Mouse (Mus musculus) granulocyte monocyte progenitor cell, adult 5-6 weeks (primary cell): Measurements from ENCODE around the gene Pou4f2. TPM values are rescaled to one million over a fixed set of nuclear protein-coding genes. Genes with fewer than 3 reads are reported as not detected.

Experiments used
- ATAC-seq: replicated peaks from 2 replicates; pipeline ENCODE4 v1.8.0; 2016; ENCODE audit warnings: mild to moderate bottlenecking, moderate TSS enrichment, inconsistent platforms; ENCODE audit not compliant: poor library complexity, severe bottlenecking
- total RNA-seq, 2 experiments: library from RNA; stranded (forward) in 1 of 2; stranded (reverse) in 1 of 2; fragments of 200-712, 200-1000 nt in 1 of 2; fragments of >200 nt in 1 of 2; fragmentation: Nextera tagmentation in 1 of 2; gene quantifications; 2 replicates each; pipeline ENCODE4 v1.2.3; 2014 to 2017

Pou4f2 gene
- not detected in 2 replicates for total RNA-seq (2014; fragmentation: Nextera tagmentation)
- total RNA-seq (2017), result not detected in 2 replicates

DNA sequence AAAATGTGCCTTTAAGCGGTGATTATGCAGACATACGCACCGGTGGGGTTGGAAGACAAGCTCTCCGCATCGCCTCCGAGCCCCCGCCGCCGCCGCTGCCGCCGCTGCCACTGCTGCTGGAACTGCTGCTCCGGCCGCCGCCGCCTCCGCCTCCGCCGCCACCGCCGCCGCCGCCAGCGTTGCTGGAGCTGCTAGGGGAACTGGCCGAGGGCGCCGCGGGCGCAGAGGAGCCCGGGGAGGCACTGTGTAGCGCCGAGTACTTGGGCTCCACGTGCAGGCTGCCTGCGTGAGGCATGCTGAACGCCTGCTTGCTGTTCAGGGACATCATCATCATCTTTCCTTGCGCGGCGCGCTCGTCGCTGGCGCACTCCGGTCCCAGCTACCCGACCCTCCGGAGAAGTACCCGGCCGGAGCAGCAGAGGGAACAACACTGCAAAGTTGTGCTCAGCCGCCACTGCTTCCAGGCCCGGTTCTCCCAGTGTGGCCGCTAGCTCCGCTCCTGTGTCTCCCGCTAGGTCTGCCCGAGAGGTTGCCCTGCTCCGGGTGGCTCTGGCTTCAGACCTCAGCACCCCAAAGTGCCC is at the start of gene Pou4f2:
Gene Pou4f2 (minus strand): TSS at position 575 of the 581 bp plus-strand sequence.
- ATAC-seq, result peak; percentile 29; the same call in 1 of the 2 replicates

DNA sequence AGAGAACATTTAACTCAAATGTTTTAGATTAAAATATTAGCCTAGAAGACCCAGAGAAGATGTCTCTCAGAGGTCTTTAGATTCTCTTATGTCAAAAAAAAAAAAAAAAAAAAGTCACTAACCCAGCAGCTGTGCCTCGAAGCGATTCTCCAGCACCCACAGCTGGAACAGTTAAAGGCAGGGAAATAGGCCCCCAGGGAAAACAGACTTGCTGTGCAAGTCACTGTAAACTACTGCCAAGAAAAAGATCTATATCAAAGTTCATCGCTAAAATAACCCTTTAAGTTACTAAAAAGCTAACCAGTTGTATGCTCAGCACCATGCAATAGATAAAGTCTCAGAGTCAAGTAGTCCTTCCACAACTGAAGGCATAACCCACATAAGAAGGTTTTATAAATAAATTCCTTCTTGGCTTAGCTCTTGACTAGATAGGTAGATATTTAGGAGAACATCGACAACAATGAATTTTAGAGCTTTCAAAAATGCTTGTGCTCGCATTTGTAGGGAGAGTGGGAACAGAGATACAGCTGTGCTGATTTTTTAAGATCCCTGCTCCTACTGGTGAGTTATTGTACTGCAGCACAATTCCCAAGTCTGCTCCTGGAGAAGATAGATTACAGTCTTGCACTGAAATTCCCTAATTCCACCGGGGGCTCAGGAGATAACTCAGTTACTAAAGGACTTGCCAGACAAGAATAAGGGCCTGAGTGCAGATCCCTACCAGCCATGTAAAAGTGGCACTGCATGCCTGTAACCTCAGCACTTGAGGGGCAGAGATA is 40.8 kb upstream of the Pou4f2 start:
- ATAC-seq, result no peak

DNA sequence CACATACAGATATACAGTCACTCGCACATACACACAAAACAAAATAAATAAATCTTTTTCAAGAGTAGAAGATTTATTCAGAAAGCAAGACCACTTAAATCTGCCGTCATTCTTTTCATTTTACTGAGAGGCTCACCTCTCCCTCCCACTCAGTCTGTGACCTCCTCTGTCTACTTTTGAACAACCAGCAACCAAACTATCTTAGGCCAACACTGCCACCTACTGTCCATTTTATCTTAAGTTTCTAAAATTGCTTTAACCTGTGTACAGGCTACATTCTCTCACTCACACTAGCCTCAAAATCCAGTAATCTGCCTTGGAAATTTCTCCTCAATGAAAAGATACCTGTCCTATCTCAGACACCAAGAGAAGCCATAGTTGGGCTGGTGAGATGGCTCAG is 31.4 kb upstream of the Pou4f2 start:
- no peak for ATAC-seq

DNA sequence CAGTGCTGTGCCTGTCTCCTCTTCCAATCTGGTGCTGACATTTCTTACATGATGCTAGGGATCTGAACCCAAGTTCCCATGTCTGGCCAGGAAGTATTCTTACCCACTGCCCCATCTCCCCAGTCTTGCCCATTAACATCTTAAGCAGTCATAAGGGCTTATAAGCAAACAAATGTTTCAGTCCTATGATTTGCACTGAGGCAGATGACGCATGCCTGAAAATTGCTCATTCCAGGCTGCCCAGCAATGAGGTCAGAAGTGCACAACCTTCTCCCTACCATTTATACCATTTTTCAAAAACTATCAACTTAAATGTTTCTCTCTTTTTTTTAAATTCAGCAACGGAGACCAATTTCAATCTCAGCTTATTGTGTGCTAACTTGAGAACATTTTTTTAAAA is 27.5 kb upstream of the Pou4f2 start:
- no peak for ATAC-seq

DNA sequence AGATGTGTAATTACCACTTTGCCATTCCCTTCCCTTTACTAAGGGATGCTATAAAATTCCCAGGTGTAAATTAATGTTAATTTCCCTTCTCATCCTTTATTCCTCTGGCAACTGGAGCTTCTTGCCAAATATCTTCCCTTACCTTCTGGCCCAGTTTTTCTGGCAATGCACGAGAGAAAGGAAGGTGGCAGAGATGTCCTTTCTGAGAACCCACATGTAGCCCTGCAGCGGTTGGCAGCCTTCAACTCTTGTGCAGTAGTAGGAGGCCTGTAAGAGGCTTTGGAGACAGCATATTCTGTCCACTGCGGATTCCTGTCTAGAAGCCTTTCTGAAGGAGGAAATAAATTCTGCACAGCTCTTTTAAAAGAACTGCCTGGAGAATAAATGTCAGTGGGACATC is 20.0 kb upstream of the Pou4f2 start:
- no peak for ATAC-seq

DNA sequence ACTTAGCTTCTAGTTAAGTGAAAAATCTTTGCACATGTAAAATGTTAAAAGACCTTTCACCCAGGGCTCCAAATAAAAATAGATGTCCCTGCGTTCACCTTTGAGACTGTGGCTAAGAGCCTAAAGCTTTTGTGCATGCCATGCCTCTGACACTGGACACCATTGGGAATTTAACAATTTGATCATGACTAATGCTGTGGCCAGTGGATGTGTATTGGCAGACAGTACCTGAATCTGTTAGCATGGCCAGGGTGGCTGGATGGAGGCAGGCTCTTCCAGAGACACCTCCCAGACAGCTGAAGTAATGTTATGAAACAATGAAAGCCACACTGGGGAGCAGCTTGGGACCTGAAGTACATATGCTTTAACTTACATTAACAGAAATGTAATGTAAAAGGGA is 6.3 kb upstream of the Pou4f2 start:
- ATAC-seq, result no peak

DNA sequence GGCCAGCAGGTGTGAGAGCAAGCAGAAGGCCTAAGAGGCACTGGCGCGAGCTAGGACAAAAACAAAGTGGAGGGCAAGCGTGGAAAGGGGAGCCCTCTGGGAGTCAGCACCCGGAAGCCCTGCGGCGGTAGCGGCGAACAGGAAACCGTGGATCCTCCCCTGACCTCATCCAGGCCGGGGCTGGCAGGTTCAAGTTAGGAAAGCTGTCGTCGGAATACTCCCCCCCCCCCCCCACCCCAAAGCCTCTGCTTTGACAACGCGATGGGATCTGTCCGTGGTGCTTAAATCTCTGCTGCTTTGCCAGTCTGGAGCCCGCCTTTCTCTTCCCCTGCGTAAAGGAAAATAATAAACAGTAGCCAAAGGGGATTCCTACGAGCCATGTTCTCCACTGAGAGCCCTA is 1.7 kb upstream of the Pou4f2 start:
- 0 out of 2 replicates have a peak, but pooled peaks have one; percentile 33 for ATAC-seq

DNA sequence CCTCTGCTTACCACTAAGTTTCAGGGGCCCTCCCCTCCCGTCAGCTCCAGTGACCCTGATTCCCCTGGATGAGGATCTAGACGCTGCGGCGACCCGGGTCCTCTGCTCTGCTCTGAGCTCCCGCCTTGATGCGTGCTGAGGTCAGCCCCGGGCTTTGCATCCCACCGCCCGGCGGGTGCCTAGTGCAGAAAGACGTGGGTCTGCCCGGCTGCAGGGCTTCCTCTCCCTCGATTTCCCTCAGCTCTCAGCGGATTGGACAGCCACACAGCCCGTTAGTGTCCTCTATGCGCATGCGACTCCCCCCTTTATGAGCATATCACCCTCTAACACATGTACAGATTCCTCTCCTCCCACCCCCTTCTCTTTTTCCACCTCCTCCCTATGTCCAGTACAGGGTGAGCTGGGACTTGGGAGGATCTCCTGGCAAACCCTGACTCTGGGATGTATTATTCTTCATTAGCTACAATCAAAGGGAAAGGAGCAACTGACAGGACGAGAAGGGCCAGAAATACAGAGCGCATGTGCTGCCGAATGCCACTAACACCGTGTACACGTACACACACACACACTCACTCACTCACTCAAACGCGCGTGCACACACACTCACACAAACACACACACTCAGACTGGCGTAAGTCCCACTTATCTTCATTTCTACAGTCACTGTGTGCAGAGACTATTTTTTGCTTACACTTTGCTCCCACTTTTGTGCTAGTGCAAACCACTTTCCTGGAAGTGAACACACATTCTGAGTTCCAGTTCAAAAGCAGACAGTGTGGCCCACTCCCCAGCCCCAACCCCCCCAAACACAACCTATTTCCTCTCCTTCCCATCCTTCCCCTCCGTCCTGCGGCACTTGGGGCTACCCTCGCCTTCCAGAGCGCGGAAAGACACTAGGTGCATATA is 948 bp upstream of the Pou4f2 start:
- no peak for ATAC-seq

DNA sequence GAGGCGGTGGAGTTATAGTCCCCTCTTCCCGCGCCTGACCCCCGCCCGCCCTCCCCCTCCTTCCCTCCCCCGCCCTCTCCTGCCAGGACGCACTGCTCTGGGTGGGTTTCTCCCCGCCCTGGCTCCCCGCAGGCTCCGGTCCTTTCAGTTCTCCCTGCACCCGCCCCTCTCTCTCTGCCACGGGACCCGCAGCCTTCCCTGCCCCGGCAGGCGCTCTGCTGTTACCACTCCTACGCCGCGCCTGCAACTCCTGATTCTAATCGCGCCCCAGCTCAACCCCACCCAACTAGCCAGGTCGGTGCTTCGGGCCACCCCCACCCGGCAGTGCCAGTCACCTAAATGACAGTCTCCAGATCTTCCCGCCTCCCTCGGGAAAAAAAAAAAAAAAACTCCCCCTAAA is 216 bp upstream of the Pou4f2 start:
- no peak for ATAC-seq

DNA sequence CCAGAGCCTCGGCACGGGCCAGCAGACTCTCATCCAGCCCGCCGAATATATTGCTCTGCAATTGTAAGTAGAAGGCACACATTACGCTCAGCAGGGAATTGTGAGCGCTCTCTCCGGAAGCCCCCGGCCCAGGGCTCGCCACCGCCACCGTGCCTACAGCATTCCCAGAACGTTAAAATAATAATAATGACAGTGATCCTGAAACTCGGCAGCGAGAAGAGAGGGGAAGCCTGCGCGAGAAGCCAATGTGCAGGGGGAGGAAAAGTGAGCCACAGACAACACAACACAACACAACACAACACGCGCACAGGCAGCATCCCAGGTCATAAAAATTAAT is 853 bp downstream of the Pou4f2 start:
- no peak for ATAC-seq

DNA sequence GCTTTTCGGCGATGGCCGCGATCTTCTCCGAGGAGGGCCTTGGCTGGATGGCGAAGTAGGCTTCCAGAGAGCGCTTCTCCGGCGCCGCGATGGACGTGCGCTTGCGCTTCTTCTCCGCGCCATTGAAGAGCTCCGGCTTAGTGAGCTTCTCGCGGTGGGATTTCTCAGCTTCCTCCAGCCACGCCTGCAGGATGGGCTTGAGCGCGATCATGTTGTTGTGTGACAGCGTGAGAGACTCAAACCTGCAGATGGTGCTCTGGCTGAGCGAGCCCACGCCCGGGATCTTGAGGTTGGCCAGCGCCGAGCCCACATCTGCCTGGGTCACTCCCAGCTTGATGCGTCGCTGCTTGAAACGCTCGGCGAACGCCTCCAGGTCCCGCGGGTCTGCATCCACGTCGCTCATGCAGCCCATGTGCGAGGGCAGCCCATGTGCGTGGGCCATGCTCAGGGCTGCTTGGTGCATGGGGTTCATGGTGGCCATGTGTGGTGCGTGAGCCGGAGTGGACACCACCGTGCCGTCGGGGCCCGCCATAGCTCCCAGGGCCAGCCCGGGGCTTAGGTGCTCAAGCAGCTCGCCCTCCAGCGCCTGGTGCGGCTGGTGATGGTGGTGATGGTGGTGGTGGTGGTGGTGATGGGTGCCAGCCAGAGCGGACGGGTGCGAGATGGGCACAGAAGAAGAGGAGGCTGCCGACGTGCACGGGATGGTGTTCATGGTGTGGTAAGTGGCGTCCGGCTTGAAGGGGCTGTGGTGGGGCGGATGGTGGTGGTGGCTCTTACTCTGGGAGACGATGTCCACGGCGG is 1.4 kb downstream of the Pou4f2 start:
- ATAC-seq, result peak; percentile 24; the same call in 1 of the 2 replicates

DNA sequence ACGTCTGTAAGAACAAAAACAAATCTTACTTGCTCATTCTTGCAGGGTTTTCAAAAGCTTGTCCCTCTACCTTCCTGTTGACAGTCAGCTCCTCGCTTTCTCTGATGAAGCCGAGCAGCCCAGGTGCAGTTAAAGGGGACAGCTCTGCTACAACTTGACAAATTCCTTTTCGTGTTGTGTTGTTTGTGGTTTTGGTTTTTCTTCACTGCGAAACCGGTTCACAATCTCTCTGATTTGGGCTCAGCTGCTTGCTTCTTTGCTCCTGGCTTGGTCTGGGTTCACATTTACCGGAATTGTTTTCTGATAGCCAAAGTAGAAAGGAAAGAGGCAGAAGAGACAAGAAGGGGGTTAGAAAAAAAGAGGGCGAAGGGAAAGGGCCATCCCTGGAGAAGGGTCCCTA is 2.1 kb downstream of the Pou4f2 start:
- no peak for ATAC-seq

DNA sequence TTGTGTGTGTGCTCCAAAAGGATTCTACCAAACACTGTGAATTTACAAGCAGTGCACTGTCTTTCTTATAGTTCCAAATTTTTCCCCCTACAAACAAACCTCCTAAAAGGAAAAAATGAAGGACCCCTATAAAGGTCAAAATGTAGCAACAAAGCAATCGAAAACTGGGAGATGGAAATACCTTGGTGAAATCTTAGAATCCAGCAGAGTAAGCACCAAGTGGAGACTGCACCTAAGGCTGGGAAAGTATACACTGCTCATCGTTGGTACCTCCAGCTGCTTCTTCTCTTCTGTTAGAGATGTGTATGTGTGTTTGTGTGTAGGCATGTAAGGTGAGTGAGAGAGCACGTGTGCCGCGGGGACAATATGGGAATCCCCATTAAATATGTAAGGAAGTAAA is 3.1 kb downstream of the Pou4f2 start:
- ATAC-seq, result no peak

DNA sequence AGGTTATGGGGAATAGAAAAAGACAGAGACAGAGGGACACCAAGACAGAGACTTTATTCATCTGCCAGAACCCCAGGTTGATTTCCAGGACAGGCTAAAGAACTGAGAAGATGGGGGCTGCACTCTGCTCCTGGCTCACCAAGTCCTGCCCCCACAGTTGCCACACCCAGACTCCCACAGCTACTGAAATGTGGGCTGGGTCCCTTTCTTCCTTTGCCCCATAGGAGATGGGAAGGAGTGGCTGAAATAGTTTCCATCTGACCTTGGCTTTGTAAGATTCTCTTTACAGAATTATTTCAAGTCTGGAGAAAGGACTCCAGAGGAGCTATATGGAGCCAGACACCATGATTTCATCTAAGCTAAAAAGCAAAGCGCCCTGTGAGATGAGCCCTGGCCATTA is 4.0 kb downstream of the Pou4f2 start:
- no peak for ATAC-seq

DNA sequence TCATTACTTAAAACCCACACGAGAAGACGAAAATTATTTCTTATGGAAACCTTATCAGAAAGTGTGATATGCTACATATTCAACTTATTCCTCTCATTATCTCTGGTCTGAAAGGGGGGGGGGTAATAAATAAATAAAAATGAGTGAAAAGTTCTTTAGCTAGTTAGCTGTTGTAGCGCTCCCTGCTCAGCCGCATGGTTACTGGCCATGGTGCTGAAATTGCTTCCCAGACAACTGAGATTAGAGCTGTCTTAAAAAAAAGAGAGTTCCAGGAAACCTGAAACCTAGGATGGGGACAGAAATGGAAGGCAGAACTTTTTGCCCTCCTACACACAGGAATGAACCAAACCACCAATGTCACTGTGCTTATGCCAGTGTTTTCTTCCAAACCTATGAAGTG is 5.1 kb downstream of the Pou4f2 start:
- ATAC-seq, result no peak

DNA sequence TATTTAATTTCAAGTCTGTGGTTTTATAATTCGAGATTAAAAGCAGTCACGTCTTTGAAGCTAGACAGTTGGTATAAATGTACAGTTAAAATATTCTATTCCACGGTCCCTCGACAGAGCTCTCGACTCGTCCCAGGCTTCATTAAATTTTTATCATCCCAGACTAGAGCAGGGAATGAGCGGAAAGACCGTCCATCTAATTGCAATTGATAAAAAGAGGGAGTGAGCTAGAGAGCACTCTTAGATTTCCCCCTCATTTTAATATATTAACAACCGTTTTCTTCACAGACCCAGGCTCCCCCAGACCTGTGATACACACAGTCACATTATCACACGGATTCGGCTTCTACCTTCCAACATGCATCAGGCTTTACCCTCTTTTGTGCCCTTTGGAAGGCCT is 8.3 kb downstream of the Pou4f2 start:
- ATAC-seq, result no peak

DNA sequence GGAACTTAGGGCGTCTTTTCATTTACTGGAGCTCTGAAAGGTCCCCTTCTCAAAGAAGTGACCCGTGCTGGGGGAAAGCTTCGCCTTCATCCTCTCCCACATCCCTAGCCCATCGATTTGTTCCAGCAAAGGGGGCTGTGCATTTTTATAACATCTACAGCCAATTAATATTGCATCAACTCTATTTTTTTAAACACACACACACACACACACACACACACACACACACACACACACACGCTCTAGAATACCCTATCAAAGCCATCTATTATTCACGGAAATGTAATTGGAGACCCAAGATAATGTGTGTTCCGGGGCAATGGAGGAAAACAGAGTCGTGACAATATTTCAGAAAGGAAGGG is 8.7 kb downstream of the Pou4f2 start:
- no peak for ATAC-seq

DNA sequence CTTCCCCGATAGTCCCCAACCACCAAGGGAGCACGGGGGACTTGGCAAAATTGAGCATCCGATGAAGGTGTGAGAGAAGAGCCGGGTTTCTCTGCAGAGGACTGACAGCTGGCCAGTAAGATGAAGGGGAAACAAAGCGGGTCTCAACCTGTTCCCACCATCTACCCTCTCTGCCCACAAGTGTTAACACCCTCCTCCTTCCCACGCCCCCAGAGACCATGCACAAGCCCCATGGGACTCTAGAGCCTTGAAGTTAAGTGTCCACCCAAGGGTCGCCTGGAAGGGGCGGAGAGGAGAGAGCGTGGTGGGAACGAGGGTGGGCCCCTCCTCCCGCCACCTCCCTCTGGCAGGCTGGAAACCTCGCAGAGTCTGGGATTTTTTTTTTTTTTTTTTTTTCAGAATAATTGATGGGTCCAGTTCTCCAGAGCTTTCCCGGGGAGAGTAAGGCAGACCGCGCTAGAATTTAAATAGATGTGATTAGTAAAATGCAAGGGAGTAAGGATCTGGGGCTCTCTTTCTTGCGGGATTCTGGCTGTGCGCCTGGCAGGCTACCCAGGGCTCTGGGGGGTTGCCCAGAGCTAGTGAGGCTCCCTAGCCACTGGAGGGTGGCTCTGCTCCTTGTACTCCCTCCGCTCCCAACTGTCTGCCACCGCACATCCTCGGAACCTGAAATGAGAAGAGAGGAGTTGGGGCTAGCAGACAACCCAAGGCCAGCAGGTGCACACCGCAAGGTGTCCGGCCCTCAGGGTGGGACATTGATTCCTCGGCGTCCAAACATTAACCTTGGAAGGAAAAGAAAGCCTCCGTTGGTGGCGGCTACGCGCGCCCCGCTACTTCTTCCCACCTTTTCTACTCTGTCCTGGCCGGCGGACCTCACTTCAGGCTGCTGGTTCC is 9.3 kb downstream of the Pou4f2 start:
- no peak for ATAC-seq

DNA sequence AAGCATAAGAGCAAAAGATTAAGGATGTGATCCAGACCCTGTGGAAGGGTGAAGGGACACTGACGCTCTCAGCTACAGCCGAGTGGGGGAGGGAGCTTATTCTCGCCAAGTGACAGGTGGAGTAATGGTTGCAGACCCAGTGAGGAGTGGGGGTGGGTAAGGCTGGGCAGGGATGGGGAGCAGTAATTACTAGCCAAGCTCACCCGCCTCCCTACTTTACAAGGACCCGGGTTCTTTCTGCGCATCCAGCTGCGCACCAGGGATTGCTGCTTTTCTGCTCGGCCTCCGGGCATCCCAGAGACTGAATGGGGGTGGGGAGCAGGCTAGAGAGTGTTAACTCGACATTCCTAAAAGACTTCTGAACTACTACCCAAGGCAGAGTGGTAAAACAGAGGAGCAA is 10.0 kb downstream of the Pou4f2 start:
- no peak for ATAC-seq
